Mouse (Mus musculus): ENCODE results near the gene Pkd1l2.

Gene Pkd1l2

GRCm38 (mm10) chr8:117033393-117033792, 48.9 kb downstream of the Pkd1l2 start:
- DNase-seq (ENCODE audit: low read depth) = peak; percentile 98

GRCm38 (mm10) chr8:117032609-117033008, 49.6 kb downstream of the Pkd1l2 start:
- DNase-seq (ENCODE audit: low read depth) = peak; percentile 90

GRCm38 (mm10) chr8:117031476-117031875, 50.8 kb downstream of the Pkd1l2 start:
- no peak for DNase-seq (ENCODE audit: low read depth)

DNA sequence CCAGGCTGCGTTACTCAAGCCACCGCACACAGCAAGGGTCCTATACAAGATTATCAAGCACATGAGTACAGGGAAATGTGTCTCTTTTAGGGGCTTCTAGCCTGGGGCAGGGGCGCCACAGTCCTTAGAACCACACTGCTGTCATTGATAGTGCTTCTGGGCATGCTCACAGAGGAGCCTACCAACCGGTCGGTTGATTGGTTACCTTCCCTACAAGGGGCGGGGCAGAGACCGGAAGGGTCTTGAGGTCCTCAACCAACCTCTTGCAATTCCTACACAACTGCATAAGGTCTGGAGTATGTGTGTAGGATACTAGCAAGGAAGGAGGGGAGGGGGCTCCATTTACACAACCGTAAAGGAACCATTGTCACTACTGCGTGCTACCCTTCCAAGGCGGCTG, 53.6 kb downstream of the Pkd1l2 start:
- no peak for DNase-seq (ENCODE audit: low read depth)

GRCm38 (mm10) chr8:117027601-117028000, 54.6 kb downstream of the Pkd1l2 start:
- no peak for DNase-seq (ENCODE audit: low read depth)

DNA sequence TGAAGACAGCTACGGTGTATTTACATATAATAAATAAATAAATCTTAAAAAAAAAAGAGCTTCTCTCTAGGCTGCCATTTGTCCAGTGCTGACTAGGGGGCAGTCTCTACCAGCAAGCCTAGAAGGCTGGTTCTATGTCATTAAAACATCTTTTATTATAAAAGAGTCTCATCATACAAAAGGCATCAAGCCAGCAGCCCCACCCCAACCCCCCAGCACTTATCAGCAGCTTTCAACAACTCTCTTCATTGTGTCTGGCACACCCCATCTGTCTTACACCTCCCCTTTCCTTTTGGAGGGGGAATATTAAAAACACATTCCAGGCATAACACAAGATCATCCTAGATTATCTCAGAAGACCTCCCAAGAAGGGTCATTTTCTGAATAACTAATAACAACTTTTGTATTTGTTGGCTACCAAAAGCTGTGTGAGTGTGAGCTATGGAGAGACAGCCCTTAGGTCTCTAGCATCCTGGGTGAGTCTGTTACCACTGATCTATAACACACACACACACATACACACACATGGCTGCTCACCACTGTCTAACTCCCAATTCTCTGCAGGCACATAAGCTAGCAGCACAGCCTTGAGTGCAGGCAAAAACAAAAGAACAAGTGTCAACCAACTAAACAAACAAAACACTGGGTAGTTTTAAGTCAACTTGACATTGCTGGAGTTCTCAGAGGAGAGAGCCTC, 59.8 kb downstream of the Pkd1l2 start:
- DNase-seq (ENCODE audit: low read depth) = peak; percentile 54

DNA sequence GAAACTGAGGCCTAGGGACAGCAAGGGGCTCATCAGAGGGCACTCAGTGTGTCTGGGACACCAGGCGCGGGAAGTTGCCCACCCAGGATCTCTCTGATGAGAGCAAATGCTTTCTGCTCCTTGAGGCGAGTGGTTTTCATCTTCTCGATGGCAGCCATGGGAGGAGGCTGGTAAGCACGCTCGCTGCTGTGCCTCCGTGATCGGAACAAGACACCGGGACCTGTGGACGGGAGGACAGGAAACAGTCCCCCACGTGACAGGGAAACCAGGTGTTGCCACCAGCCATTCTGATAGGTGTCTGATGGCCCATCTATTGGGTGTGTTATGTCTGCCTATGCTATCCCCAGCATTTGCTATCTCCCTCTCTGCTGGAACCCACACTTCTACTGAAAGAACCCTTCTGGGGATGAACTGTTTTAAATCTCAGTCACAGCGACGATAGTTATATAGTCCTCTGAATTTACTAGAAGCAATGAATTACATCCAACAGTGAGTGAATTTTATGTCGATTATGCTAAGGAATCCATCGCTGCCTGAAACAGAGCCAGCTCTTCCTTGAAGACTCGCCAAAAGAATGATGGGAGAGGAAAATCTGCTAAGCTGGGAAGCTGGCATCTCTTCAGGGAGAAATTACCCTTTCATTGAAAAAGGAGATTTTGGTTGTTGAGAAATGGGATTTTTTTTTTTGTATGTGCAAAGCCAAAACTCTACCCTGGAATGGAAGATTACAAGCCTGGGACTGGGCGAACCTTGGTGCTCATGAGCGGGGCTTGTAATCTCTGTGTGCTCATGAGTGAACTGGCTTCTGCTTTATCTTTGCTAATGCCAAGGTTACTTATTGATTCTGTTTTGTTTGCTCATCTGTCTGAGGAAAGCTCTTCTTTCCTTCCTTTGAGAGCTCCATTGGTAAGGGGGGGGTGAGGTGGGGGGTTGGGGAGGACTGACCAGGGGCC, 62.6 kb downstream of the Pkd1l2 start:
- no peak for DNase-seq (ENCODE audit: low read depth)

DNA sequence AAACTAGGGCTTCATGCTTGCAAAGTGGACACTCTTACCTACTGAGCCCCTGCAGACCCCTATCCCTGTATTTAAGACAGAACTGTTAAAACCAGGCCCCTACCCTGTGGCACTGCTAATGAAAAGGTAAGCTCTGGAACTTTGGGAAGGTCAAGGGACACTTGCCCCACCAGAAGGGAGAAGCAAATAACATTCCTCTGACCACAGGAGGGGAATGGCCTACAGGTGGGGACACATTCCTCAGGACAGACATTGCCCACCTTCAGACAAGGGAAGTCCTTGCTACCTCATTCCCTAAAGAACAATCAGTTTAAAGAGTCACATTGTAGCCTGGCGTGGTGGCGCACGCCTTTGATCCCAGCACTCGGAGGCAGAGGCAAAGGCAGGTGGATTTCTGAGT, 64.4 kb downstream of the Pkd1l2 start:
- no peak for DNase-seq (ENCODE audit: low read depth)

GRCm38 (mm10) chr8:117017006-117017405, 65.2 kb downstream of the Pkd1l2 start:
- no peak for DNase-seq (ENCODE audit: low read depth)

GRCm38 (mm10) chr8:117015670-117016069, 66.6 kb downstream of the Pkd1l2 start:
- no peak for DNase-seq (ENCODE audit: low read depth)

GRCm38 (mm10) chr8:117011366-117011765, 70.9 kb downstream of the Pkd1l2 start:
- DNase-seq (ENCODE audit: low read depth) = no peak

- DNase-seq (ENCODE audit: low read depth) = no peak
These were observed 88.1 kb downstream of the Pkd1l2 start for GRCm38 (mm10) chr8:116994016-116994716.

GRCm38 (mm10) chr8:116993095-116993867, 89.0 kb downstream of the Pkd1l2 start, which contains the start of gene Gcsh:
Gcsh (minus strand) TSS chr8:116993537.
- DNase-seq (ENCODE audit: low read depth) = peak; percentile 99

GRCm38 (mm10) chr8:116992176-116992971, 89.9 kb downstream of the Pkd1l2 start:
- peak; percentile 72 for DNase-seq (ENCODE audit: low read depth)

- DNase-seq (ENCODE audit: low read depth) = no peak
These were observed 91.0 kb downstream of the Pkd1l2 start for GRCm38 (mm10) chr8:116991241-116991640.

DNA sequence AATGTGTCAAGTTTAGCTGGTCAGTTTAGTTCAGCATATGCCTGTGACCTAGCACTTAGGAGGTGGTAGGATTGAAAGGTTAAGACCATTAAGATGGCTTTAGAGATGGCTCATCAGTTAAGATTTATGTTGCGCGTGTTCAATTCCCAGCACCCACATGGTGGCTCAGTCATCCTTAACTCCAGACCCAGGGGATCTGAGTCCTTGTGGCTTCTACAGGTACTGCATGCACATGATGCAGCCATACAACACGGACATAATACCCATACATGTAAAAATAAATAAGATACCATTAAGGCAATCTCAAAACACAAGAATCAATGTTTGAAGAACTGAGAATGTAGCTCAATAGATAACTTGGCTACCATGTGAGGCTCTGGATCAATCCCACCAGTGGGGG, 92.4 kb downstream of the Pkd1l2 start:
- DNase-seq (ENCODE audit: low read depth) = no peak

DNA sequence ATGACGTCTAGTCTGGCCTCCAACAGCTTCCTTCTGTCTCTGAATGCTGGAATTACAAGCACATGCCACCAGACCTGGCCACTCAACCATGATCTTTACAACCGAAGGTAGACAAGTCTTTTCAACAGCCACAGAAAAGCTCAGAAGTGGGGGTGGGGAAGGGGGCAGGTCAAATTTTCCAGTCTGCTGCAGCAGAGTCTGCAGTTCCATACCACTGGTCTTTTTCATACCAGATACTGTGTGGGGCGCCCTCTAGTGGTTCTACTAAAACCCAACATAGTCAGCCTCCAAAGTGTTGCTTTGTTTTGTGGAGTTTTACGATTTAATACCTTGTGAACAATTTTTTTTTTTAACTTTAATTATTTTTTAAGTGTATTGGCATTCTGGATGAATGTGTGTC, 102.1 kb downstream of the Pkd1l2 start:
- DNase-seq (ENCODE audit: low read depth) = peak; percentile 84

DNA sequence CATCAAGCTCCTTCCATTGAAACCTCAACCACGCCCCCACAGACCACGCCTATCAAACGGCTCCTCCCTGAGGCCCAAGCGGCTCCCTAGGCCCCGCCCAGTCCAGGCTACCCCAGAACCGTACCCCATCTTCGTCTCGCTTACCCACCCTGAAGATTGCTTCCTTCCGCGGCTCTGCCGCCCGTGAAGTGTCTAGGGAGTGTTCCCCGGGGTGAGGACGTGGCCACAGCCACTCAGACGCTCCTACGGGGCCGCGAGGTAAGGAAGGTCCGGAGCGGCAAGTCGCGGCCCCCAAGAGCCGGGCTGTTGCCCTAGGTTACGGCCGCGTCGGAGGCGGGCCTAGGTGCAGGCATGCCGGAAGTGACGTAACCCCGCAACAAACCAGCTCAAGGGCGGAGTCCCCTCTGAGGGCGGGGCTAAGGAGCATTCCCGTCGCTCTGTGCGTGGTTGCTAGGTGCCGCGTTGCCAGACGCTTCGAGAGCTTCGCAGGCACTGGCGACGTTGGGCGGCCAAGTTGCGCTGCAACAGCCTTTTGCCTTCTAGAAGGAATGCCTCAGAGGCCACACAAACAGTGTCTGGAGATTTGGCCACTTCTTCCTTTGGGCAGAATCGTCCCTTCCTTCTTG, 103.5 kb downstream of the Pkd1l2 start, which contains the start of gene 1700030J22Rik:
TSS of gene 1700030J22Rik (minus strand) at position 329 of the 626 bp plus-strand sequence.
- DNase-seq (ENCODE audit: low read depth) = peak; percentile 99

DNA sequence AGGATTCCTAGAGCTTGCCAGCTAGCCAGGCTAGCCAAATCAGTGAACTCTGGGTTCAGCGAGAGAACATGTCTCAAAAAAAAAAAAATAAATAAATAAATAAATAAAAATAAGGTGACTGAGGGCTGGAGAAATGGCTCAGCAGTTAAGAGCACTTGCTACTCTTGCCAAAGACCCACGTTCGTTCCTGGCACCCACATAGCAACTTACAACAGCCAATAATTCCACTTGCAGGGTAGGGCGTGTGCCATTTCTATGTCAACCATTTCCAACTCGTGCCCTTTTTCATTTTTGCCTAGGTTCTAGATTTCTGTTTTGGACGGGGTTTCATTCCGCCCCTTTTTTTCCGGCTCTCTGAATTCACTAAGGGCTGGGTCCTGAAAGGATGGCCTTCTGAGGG, 104.2 kb downstream of the Pkd1l2 start:
- no peak for DNase-seq (ENCODE audit: low read depth)

DNA sequence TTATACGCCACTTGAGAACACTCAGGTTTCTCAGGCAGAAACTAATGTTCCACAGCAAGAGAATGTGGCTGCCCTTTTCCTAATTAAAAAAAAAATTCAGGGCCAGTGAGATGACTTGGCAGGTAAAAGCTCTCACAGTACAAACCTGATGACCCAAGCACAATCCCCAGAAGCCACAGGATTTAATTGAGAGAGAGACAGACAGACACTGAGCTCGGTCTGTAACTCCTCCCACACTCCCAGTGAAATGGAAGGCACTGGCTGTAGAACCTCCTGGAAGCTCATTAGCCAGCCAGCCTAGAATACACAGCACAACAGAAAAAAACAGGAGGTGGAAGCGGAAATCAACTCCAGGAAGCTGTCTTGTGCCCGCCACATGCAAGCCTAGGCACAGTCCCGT, 106.6 kb downstream of the Pkd1l2 start:
- no peak for DNase-seq (ENCODE audit: low read depth)

Data from 416B (cell line).